Mouse (Mus musculus): ENCODE measurements around the gene Gm20458.

- TF ChIP-seq CTCF (IDR thresholded peaks at IDR 0.05; ENCODE audit: low read depth, low read length), result no peak
- no peak for TF ChIP-seq POLR2A (IDR thresholded peaks at IDR 0.05; ENCODE audit: extremely low read depth, insufficient read depth, low read length)
Measured at GRCm38 (mm10) chr2:164458535-164458934, 2.2 kb upstream of the Gm20458 start.
